Mouse (Mus musculus) forebrain, embryonic 11.5 days (tissue): ENCODE data around the gene Agtpbp1. TPM values are rescaled to one million over a fixed set of nuclear protein-coding genes. Genes with fewer than 3 reads are reported as not detected.

Experiments used
- ATAC-seq: fragments of 200-750 bp; cut with Nextera tagmentation; replicated peaks from 2 replicates; pipeline ENCODE4 v1.8.0; 2017; ENCODE audit warnings: moderate TSS enrichment; ENCODE audit not compliant: low FRiP score
- DNase-seq: peaks from one replicate; pipeline ENCODE4 v3.0.0-alpha.2; 2017; ENCODE audit warnings: low spot score
- H3K27ac ChIP-seq: fragments of 300-500 bp; sonication (generic); 2 replicates; pipeline ENCODE4 v1.5.1; 2014; ENCODE audit warnings: low read depth, low read length
- H3K27me3 ChIP-seq: fragments of 300-500 bp; sonication (generic); 2 replicates; pipeline ENCODE4 v1.6.1; 2014; ENCODE audit warnings: mild to moderate bottlenecking, low read length, mixed read lengths; ENCODE audit not compliant: control insufficient read depth, insufficient read depth
- H3K36me3 ChIP-seq: fragments of 300-500 bp; sonication (generic); 2 replicates; pipeline ENCODE4 v1.6.1; 2014; ENCODE audit warnings: mild to moderate bottlenecking, low read length, moderate library complexity, mixed read lengths; ENCODE audit not compliant: control insufficient read depth, insufficient read depth
- H3K4me1 ChIP-seq: fragments of 300-500 bp; sonication (generic); replicated peaks from 2 replicates; pipeline ENCODE4 v1.6.1; 2014; ENCODE audit warnings: low read length, mixed read lengths; ENCODE audit not compliant: control insufficient read depth, insufficient read depth
- H3K4me2 ChIP-seq: fragments of 300-500 bp; sonication (generic); 2 replicates; pipeline ENCODE4 v1.6.1; 2014; ENCODE audit warnings: low read depth, mild to moderate bottlenecking, low read length, moderate library complexity, mixed read lengths; ENCODE audit not compliant: severe bottlenecking
- H3K4me3 ChIP-seq: fragments of 300-500 bp; sonication (generic); 2 replicates; pipeline ENCODE4 v1.5.1; 2014; ENCODE audit warnings: low read depth, low read length
- H3K9ac ChIP-seq: fragments of 300-500 bp; sonication (generic); 2 replicates; pipeline ENCODE4 v1.6.1; 2014; ENCODE audit warnings: low read length
- H3K9me3 ChIP-seq: fragments of 300-500 bp; sonication (generic); 2 replicates; pipeline ENCODE4 v1.6.1; 2016; ENCODE audit warnings: low read length, mixed read lengths; ENCODE audit not compliant: control insufficient read depth
- WGBS: fragments of 180-500 bp; shearing (Covaris S2); extraction: QIAGEN DNeasy Blood & Tissue Kit; methylation state at CpG from one replicate; pipeline ENCODE4 v1.1.7; 2014; 5-methylcytosine and 5-hydroxymethylcytosine counted together
- polyA plus RNA-seq: library from polyadenylated mRNA; unstranded; fragments of >200 nt; fragmentation: Nextera tagmentation; extraction: Ambion mirVana; gene quantifications from 2 replicates; pipeline ENCODE4 v1.2.1, GENCODE M21; 2014

Agtpbp1 gene
- polyA plus RNA-seq, 1 experiment from 2014 or later: 21.0 TPM

DNA sequence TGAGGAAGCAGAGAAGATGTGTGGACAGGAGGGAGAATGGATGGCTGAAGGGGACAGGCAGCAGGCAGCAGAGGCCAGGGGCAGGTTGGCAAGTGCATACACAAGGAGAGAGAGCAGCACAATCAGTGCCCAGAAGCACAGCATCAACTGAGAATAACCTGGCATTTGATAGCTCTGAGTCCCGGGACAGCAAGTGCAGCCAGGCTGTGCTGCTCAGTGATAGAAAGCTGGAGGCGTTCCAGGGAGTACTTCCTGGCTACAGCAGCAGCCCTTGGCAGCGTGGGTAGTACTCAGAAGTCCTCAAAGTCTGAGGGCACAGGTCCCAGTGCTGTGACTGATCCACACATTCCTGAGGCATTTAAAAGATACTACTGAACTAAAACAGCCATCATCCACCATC lies 117.4 kb downstream of the Agtpbp1 start:
- Histone ChIP-seq H3K36me3 (no peaks in the 10 kb centered on the region), H3K27ac (no peak overlapping the region), H3K9ac (no peak overlapping the region), H3K4me2 (no peak overlapping the region), H3K27me3 (no peaks in the 10 kb centered on the region), H3K9me3 (no peaks in the 10 kb centered on the region), H3K4me3 (no peak overlapping the region), H3K4me1 (no peaks in the 10 kb centered on the region)
- ATAC-seq (no peak), DNase-seq (no peak)
- 77% methylated on average over 3 of the region's 3 CpGs for WGBS

DNA sequence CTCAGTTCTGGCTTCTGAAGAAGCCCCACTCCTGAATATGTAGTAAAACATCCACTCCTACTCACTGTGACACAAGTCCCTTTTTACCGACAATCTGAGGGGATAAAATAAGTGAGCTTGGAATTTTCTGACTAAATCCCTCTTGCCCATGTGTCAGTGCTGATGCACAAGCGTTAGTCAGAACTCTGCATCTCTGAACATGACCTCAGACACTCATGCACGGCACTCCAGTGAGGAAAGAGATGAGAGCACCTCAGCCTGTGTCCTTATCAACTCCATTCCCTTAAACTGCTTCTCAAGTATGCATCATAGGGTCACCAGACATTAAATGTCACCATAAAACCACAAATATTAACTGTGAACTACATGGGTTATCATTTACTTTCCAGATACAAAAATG lies 124.1 kb downstream of the Agtpbp1 start:
- no peak overlapping the region for H3K27ac ChIP-seq
- no peaks in the 10 kb centered on the region for H3K4me1 ChIP-seq
- no peak overlapping the region for H3K4me2 ChIP-seq
- no peak for DNase-seq
- no peaks in the 10 kb centered on the region for H3K27me3 ChIP-seq
- H3K9ac ChIP-seq: no peak overlapping the region
- no peak for ATAC-seq
- no peaks in the 10 kb centered on the region for H3K36me3 ChIP-seq
- no peak overlapping the region for H3K4me3 ChIP-seq
- no peaks in the 10 kb centered on the region for H3K9me3 ChIP-seq
- WGBS: 85% methylated on average over 3 of the region's 3 CpGs

DNA sequence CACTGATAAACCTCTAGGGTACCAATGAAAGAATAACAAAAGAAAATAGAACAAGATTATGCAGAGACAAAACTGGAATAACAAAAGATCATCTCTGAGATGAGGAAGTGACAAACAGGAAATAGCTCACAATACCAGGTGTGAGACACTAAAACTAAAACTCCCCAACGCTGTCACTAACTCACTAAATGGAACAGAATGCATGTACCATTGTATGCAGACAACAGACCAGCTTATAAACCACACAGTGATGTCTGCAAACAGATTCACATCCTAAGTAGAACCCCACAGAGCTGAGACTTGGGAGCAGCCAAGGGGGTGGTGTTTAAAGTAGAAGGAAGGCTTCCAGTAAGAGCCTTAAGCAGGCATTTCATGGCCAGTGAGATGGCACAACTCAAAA lies 128.8 kb downstream of the Agtpbp1 start:
- Histone ChIP-seq H3K36me3 (no peaks in the 10 kb centered on the region), H3K27ac (no peak overlapping the region), H3K4me2 (no peak overlapping the region), H3K4me3 (no peak overlapping the region), H3K27me3 (no peaks in the 10 kb centered on the region), H3K9ac (no peak overlapping the region), H3K9me3 (no peaks in the 10 kb centered on the region), H3K4me1 (no peaks in the 10 kb centered on the region)
- WGBS: 80% methylated on average over 1 of the region's 1 CpGs
- ATAC-seq (no peak), DNase-seq (no peak)

DNA sequence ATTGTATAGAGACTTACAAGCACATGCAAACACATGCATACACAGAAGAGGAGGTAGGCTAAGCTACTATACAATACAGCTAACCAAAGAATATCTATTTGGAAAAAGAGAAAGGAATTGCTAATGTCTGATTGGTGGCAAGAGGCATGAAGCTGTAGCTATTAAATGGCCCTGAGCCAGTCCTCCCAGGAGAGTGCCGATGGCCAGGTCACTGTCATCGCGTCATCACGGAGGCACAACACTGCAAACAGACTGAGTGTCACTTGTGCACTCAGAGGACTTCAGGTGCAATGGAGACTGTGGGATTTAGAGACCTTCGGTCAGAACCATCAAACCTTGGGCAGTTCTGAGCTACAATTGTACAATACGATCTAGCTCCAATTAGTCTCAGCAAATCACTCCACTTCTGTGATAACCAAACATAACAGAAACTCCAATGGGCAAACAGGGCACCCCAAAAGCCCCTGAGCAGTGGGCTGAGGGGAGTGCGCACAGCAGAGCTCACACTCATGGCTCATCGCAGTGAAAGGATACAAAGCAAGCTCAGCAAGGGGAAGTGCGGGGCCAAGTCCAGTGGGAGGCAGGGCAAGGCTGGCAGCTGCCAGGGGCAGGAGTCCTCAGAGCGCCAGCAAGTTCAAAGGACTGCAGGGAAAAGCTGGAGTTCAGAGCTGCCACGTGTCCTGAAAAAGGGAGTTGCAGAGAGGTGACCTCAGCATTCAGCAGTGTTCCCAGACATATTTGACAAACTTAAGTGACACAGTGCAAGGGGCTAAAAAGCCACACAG lies 130.8 kb downstream of the Agtpbp1 start:
- H3K4me1 ChIP-seq: no peaks in the 10 kb centered on the region
- no peaks in the 10 kb centered on the region for H3K27me3 ChIP-seq
- DNase-seq (no peak), ATAC-seq (no peak)
- no peaks in the 10 kb centered on the region for H3K9me3 ChIP-seq
- no peak overlapping the region for H3K4me3 ChIP-seq
- no peak overlapping the region for H3K4me2 ChIP-seq
- no peaks in the 10 kb centered on the region for H3K36me3 ChIP-seq
- WGBS: 90% methylated on average over 11 of the region's 11 CpGs
- no peak overlapping the region for H3K27ac ChIP-seq
- H3K9ac ChIP-seq: no peak overlapping the region

DNA sequence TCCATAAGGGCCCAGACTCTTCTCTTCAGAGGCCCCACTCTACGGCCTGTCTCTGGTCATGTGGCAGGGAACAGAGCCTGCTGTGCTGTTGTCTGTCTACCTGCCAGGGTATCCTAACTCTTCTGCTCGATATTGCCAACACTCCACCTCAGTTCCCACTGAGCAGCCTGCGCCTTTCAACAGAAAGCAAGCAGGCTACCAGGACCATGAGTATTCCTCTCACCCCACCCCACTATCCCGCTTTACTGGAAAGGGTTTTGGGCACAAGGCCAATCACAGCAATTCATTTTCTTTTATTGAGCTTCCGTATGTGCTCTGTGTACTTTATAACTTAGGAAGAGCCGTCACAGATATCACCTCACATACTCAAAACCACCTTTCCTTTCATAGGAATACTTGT lies 131.4 kb downstream of the Agtpbp1 start:
- Histone ChIP-seq H3K27ac (no peak overlapping the region), H3K4me2 (no peak overlapping the region), H3K9me3 (no peaks in the 10 kb centered on the region), H3K9ac (no peak overlapping the region), H3K4me3 (no peak overlapping the region), H3K36me3 (no peaks in the 10 kb centered on the region), H3K4me1 (no peaks in the 10 kb centered on the region), H3K27me3 (no peaks in the 10 kb centered on the region)
- WGBS: 79% methylated on average over 6 of the region's 6 CpGs
- DNase-seq: no peak
- no peak for ATAC-seq

DNA sequence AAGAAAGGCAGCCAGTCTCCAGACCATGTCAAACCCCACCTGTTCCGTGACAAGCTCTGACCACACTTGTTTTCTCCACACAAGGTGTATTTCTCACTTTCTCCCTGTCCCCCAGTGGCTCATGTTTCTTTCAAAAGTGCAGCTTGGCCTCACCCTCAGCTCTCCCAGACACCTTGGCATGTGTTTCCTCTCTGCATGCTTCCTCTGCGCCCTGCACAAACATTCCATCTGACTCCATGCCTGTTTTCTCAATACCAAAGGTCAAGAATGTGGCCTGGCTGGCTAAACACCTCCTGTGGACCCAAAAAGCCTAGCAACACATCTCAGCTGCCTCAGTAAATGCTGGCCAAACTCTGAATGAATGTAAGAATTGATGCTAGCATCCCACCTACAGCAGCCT lies 132.0 kb downstream of the Agtpbp1 start:
- H3K4me3 ChIP-seq: no peak overlapping the region
- no peaks in the 10 kb centered on the region for H3K9me3 ChIP-seq
- 78% methylated on average over 2 of the region's 2 CpGs for WGBS
- ATAC-seq (no peak), DNase-seq (no peak)
- no peak overlapping the region for H3K9ac ChIP-seq
- no peaks in the 10 kb centered on the region for H3K4me1 ChIP-seq
- no peak overlapping the region for H3K4me2 ChIP-seq
- no peaks in the 10 kb centered on the region for H3K27me3 ChIP-seq
- H3K27ac ChIP-seq: no peak overlapping the region
- H3K36me3 ChIP-seq: no peaks in the 10 kb centered on the region

DNA sequence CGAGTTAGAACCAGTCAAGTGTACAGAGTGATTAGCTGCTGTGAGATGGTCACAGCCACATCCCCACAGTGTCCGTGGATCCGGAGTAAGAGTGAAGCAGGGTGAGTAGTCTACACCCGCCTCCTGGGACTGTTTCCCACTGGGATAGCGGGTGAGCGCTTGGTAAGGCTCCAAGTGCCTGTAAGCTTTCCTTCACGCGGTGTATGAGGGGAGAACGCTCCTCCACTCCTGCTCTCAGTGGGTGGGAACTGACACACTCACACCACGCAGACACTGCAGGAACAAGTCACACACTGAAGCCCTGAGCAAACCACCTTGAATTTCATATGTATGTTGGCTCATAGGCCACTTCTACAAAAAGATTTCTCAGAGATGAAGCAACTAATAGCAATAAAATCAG lies 134.2 kb downstream of the Agtpbp1 start:
- Histone ChIP-seq H3K27me3 (no peaks in the 10 kb centered on the region), H3K4me2 (no peak overlapping the region), H3K4me1 (no peaks in the 10 kb centered on the region), H3K4me3 (no peak overlapping the region), H3K27ac (no peak overlapping the region), H3K9ac (no peak overlapping the region), H3K9me3 (no peaks in the 10 kb centered on the region), H3K36me3 (no peaks in the 10 kb centered on the region)
- 90% methylated on average over 10 of the region's 10 CpGs for WGBS
- ATAC-seq (no peak), DNase-seq (no peak)

DNA sequence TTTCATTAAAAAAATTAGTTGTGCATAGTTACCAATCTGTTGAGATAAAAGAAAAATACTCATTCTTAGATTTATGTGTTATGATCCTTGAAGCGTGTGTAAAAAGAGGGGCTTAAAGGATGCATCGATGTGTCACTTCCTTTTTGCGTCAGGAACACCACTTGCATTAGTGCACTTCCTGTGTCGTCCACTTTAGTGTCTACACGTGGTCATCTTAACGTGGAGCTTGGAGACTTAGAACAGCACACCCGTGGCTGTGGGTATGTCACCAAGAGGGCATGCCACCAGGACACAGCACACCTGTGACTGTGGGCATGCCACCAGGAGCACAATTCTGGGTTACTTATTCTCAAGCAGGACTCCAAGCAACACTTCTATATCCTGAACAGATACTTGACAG lies 137.9 kb downstream of the Agtpbp1 start:
- no peaks in the 10 kb centered on the region for H3K4me1 ChIP-seq
- WGBS: 88% methylated on average over 7 of the region's 7 CpGs
- no peak for ATAC-seq
- no peaks in the 10 kb centered on the region for H3K36me3 ChIP-seq
- no peak overlapping the region for H3K27ac ChIP-seq
- H3K27me3 ChIP-seq: no peaks in the 10 kb centered on the region
- H3K9ac ChIP-seq: no peak overlapping the region
- H3K4me2 ChIP-seq: no peak overlapping the region
- DNase-seq: no peak
- no peaks in the 10 kb centered on the region for H3K9me3 ChIP-seq
- H3K4me3 ChIP-seq: no peak overlapping the region

DNA sequence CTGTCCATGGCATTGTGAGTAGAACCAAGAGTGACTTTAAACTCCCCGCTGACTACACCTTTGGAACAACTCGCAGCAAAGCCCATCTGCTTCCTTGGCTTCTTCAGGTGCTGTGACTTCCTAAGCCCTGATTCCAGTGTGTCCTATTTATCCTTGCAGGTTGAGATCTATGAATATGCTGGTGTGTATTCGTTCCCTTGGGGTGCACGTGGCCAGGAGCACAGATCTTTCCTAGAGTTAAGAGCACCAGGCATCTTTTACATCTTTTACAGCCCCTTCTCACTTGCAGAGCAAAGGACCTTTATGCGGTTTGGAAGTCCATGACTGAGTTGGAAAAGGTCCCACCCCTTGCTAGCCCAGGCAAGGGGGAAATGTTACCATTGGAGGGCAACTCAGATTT lies 139.8 kb downstream of the Agtpbp1 start:
- no peak for DNase-seq
- Histone ChIP-seq H3K27me3 (no peaks in the 10 kb centered on the region), H3K4me3 (no peak overlapping the region), H3K4me1 (no peaks in the 10 kb centered on the region), H3K36me3 (no peaks in the 10 kb centered on the region), H3K9me3 (no peaks in the 10 kb centered on the region), H3K27ac (no peak overlapping the region), H3K9ac (no peak overlapping the region), H3K4me2 (no peak overlapping the region)
- WGBS: 90% methylated on average over 5 of the region's 5 CpGs
- no peak for ATAC-seq
